Mouse (Mus musculus) neural tube, embryonic 13.5 days (tissue): ENCODE results near the gene Dscaml1. TPM values are rescaled to one million over a fixed set of nuclear protein-coding genes. Genes with fewer than 3 reads are reported as not detected.

Source experiments
- ATAC-seq: fragments of 200-750 bp; cut with Nextera tagmentation; 2 replicates; pipeline ENCODE4 v1.8.0; 2017; ENCODE audit warnings: low read depth, mild to moderate bottlenecking, moderate TSS enrichment, moderate library complexity
- H3K27ac ChIP-seq: fragments of 300-500 bp; sonication (generic); replicated peaks from 2 replicates; pipeline ENCODE4 v1.5.1; 2015; ENCODE audit warnings: moderate library complexity, mild to moderate bottlenecking, inconsistent platforms
- H3K27me3 ChIP-seq: fragments of 300-500 bp; sonication (generic); 2 replicates; pipeline ENCODE4 v1.6.1; 2015; ENCODE audit warnings: mild to moderate bottlenecking, inconsistent platforms
- H3K36me3 ChIP-seq: fragments of 300-500 bp; sonication (generic); 2 replicates; pipeline ENCODE4 v1.6.1; 2015; ENCODE audit warnings: mild to moderate bottlenecking, inconsistent platforms
- H3K4me1 ChIP-seq: fragments of 300-500 bp; sonication (generic); replicated peaks from 2 replicates; pipeline ENCODE4 v1.6.1; 2015; ENCODE audit warnings: inconsistent platforms
- H3K4me2 ChIP-seq: fragments of 300-500 bp; sonication (generic); 2 replicates; pipeline ENCODE4 v1.6.1; 2015; ENCODE audit warnings: inconsistent platforms, mild to moderate bottlenecking, moderate library complexity
- H3K4me3 ChIP-seq: fragments of 300-500 bp; sonication (generic); 2 replicates; pipeline ENCODE4 v1.5.1; 2015; ENCODE audit warnings: mild to moderate bottlenecking, inconsistent platforms
- H3K9ac ChIP-seq: fragments of 300-500 bp; sonication (generic); 2 replicates; pipeline ENCODE4 v1.6.1; 2015; ENCODE audit warnings: moderate library complexity, mild to moderate bottlenecking, inconsistent platforms
- H3K9me3 ChIP-seq: fragments of 300-500 bp; sonication (generic); 2 replicates; pipeline ENCODE4 v1.6.1; 2016; ENCODE audit warnings: inconsistent platforms
- WGBS: fragments of 180-500 bp; shearing (Covaris S2); methylation state at CpG from one replicate; pipeline ENCODE4 v1.1.7; 2015; 5-methylcytosine and 5-hydroxymethylcytosine counted together
- polyA plus RNA-seq: library from polyadenylated mRNA; unstranded; fragments of >200 nt; fragmentation: Nextera tagmentation; extraction: Ambion mirVana; gene quantifications from 2 replicates; pipeline ENCODE4 v1.2.1, GENCODE M21; 2015

Gene Dscaml1
- polyA plus RNA-seq, 1 experiment from 2014 or later, result 12.5 TPM

GRCm38 (mm10) chr9:45625889-45626446, 199.5 kb downstream of the Dscaml1 start:
- WGBS, result 46% methylated on average over 6 of the region's 6 CpGs
- H3K4me2 ChIP-seq, result no peak overlapping the region
- no peak overlapping the region for H3K9ac ChIP-seq
- no peak overlapping the region for H3K4me3 ChIP-seq
- ATAC-seq, result peak; percentile 68
- H3K27ac ChIP-seq, result peak overlapping the region; percentile 83
- H3K9me3 ChIP-seq, result no peaks in the 10 kb centered on the region
- H3K27me3 ChIP-seq, result no peaks in the 10 kb centered on the region
- peaks cover 49% of the 10 kb centered on the region for H3K4me1 ChIP-seq
- H3K36me3 ChIP-seq, result no peaks in the 10 kb centered on the region

- ATAC-seq, result peak; percentile 82
- Histone ChIP-seq H3K36me3 (no peaks in the 10 kb centered on the region), H3K9ac (peak overlapping the region; percentile 43; the same call in 1 of the 2 replicates), H3K9me3 (no peaks in the 10 kb centered on the region), H3K4me2 (no peak overlapping the region), H3K27ac (peak overlapping the region; percentile 83), H3K27me3 (no peaks in the 10 kb centered on the region), H3K4me1 (peaks cover 33% of the 10 kb centered on the region), H3K4me3 (no peak overlapping the region)
- 29% methylated on average over 10 of the region's 10 CpGs for WGBS
Measured at GRCm38 (mm10) chr9:45632520-45632919, 206.1 kb downstream of the Dscaml1 start.

GRCm38 (mm10) chr9:45633036-45633435, 206.6 kb downstream of the Dscaml1 start:
- Histone ChIP-seq H3K4me1 (peaks cover 32% of the 10 kb centered on the region), H3K27me3 (no peaks in the 10 kb centered on the region), H3K36me3 (no peaks in the 10 kb centered on the region), H3K9me3 (no peaks in the 10 kb centered on the region), H3K4me2 (no peak overlapping the region), H3K9ac (peak overlapping the region; percentile 43; the same call in 1 of the 2 replicates), H3K27ac (peak overlapping the region; percentile 83), H3K4me3 (no peak overlapping the region)
- 47% methylated on average over 2 of the region's 2 CpGs for WGBS
- ATAC-seq, result 0 out of 2 replicates have a peak, but pooled peaks have one; percentile 37

GRCm38 (mm10) chr9:45634978-45635377, 208.6 kb downstream of the Dscaml1 start:
- no peak overlapping the region for H3K9ac ChIP-seq
- 67% methylated on average over 4 of the region's 4 CpGs for WGBS
- no peaks in the 10 kb centered on the region for H3K27me3 ChIP-seq
- ATAC-seq, result no peak
- no peak overlapping the region; the same call in 1 of the 2 replicates for H3K27ac ChIP-seq
- no peak overlapping the region for H3K4me3 ChIP-seq
- H3K4me1 ChIP-seq, result peaks cover 32% of the 10 kb centered on the region
- no peaks in the 10 kb centered on the region for H3K36me3 ChIP-seq
- no peak overlapping the region for H3K4me2 ChIP-seq
- H3K9me3 ChIP-seq, result no peaks in the 10 kb centered on the region

GRCm38 (mm10) chr9:45637346-45637745, 210.9 kb downstream of the Dscaml1 start:
- H3K4me1 ChIP-seq, result peaks cover 21% of the 10 kb centered on the region
- H3K4me3 ChIP-seq, result no peak overlapping the region
- no peak overlapping the region for H3K9ac ChIP-seq
- WGBS, result 86% methylated on average over 1 of the region's 1 CpGs
- no peak overlapping the region for H3K4me2 ChIP-seq
- no peaks in the 10 kb centered on the region for H3K9me3 ChIP-seq
- no peak overlapping the region for H3K27ac ChIP-seq
- H3K36me3 ChIP-seq, result no peaks in the 10 kb centered on the region
- no peaks in the 10 kb centered on the region for H3K27me3 ChIP-seq
- no peak for ATAC-seq

GRCm38 (mm10) chr9:45638184-45638917, 211.9 kb downstream of the Dscaml1 start:
- Histone ChIP-seq H3K27ac (no peak overlapping the region), H3K4me2 (no peak overlapping the region), H3K4me1 (peaks cover 11% of the 10 kb centered on the region), H3K9ac (no peak overlapping the region), H3K4me3 (no peak overlapping the region), H3K36me3 (no peaks in the 10 kb centered on the region), H3K9me3 (no peaks in the 10 kb centered on the region), H3K27me3 (no peaks in the 10 kb centered on the region)
- 72% methylated on average over 6 of the region's 6 CpGs for WGBS
- ATAC-seq, result no peak

- Histone ChIP-seq H3K9ac (no peak overlapping the region), H3K36me3 (no peaks in the 10 kb centered on the region), H3K9me3 (no peaks in the 10 kb centered on the region), H3K27ac (no peak overlapping the region), H3K27me3 (no peaks in the 10 kb centered on the region), H3K4me2 (no peak overlapping the region), H3K4me3 (no peak overlapping the region), H3K4me1 (peaks cover 15% of the 10 kb centered on the region)
- WGBS, result 82% methylated on average over 6 of the region's 6 CpGs
- ATAC-seq, result no peak
Measured at GRCm38 (mm10) chr9:45644833-45645388, 218.5 kb downstream of the Dscaml1 start.

GRCm38 (mm10) chr9:45645526-45645925, 219.1 kb downstream of the Dscaml1 start:
- Histone ChIP-seq H3K9ac (no peak overlapping the region), H3K27ac (peak overlapping the region; percentile 39; the same call in 1 of the 2 replicates), H3K27me3 (no peaks in the 10 kb centered on the region), H3K9me3 (no peaks in the 10 kb centered on the region), H3K4me1 (peaks cover 16% of the 10 kb centered on the region), H3K4me2 (no peak overlapping the region), H3K36me3 (no peaks in the 10 kb centered on the region), H3K4me3 (no peak overlapping the region)
- WGBS, result 62% methylated on average over 6 of the region's 6 CpGs
- no peak for ATAC-seq

GRCm38 (mm10) chr9:45651078-45651809, 224.8 kb downstream of the Dscaml1 start:
- Histone ChIP-seq H3K4me1 (peaks cover 37% of the 10 kb centered on the region), H3K27me3 (no peaks in the 10 kb centered on the region), H3K36me3 (no peaks in the 10 kb centered on the region), H3K4me3 (no peak overlapping the region), H3K9ac (0 out of 2 replicates have a peak overlapping the region, but pooled peaks have one; percentile 5), H3K27ac (peak overlapping the region; percentile 87), H3K4me2 (peak overlapping the region; percentile 30), H3K9me3 (no peaks in the 10 kb centered on the region)
- WGBS, result 24% methylated on average over 13 of the region's 13 CpGs
- ATAC-seq, result peak; percentile 82

GRCm38 (mm10) chr9:45651810-45652177, 225.4 kb downstream of the Dscaml1 start:
- Histone ChIP-seq H3K4me3 (no peak overlapping the region), H3K9me3 (no peaks in the 10 kb centered on the region), H3K4me1 (peaks cover 43% of the 10 kb centered on the region), H3K9ac (no peak overlapping the region), H3K4me2 (peak overlapping the region; percentile 30; the same call in 1 of the 2 replicates), H3K27ac (peak overlapping the region; percentile 87), H3K36me3 (no peaks in the 10 kb centered on the region), H3K27me3 (no peaks in the 10 kb centered on the region)
- ATAC-seq, result peak; percentile 24; the same call in 1 of the 2 replicates
- 34% methylated on average over 3 of the region's 3 CpGs for WGBS

GRCm38 (mm10) chr9:45657172-45658062, 231.0 kb downstream of the Dscaml1 start:
- Histone ChIP-seq H3K4me1 (peaks cover 32% of the 10 kb centered on the region), H3K27ac (peak overlapping the region; percentile 95), H3K36me3 (no peaks in the 10 kb centered on the region), H3K27me3 (no peaks in the 10 kb centered on the region), H3K4me2 (0 out of 2 replicates have a peak overlapping the region, but pooled peaks have one; percentile 11), H3K9ac (peak overlapping the region; percentile 61), H3K9me3 (no peaks in the 10 kb centered on the region), H3K4me3 (no peak overlapping the region)
- 8% methylated on average over 9 of the region's 9 CpGs for WGBS
- peak; percentile 78 for ATAC-seq
